Mouse (Mus musculus) embryonic fibroblast, embryonic 13.5 days (primary cell): ENCODE measurements around the gene Pdgfc.

Source experiments
- CTCF ChIP-seq: IDR thresholded peaks from 2 replicates; pipeline ENCODE4 v1.5.1; 2011; ENCODE audit warnings: mild to moderate bottlenecking, control low read depth, low read length, moderate library complexity, borderline replicate concordance; ENCODE audit not compliant: insufficient read depth
- POLR2A ChIP-seq: IDR thresholded peaks from 2 replicates; pipeline ENCODE4 v1.6.1; 2011; ENCODE audit warnings: low read depth, mild to moderate bottlenecking, control low read depth, low read length, moderate library complexity

DNA sequence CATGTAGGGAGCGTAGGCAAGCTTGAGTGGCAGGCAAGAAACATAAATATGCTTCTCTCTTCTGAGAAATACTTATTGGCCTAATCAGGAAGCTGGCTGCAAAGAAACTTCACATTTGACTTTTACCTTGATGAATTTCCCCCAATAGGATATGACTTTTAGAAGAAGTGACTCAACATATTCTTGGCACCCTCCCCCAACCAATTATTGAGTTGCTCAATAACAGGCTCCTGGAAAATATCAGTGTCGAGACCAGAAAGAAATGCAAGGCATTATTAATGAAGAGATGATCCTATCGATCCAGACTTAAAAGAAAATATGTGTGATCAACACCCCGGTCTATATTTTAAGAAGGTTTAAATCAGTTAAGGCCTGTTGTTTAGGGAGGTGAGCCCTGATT is 125.9 kb downstream of the Pdgfc start:
- TF ChIP-seq CTCF, result no peak
- no peak for TF ChIP-seq POLR2A
